Mouse (Mus musculus): ENCODE data around the gene Rheb. TPM values are rescaled to one million over a fixed set of nuclear protein-coding genes. Genes with fewer than 3 reads are reported as not detected.
"Not testable (repeated sequence)": the region's sequence is repeated elsewhere in the genome, so short reads cannot be mapped to it uniquely, and the experiment has no call there.

The Rheb gene
- total RNA-seq, 2 experiments from 2014 or later: 121 to 123 TPM

DNA sequence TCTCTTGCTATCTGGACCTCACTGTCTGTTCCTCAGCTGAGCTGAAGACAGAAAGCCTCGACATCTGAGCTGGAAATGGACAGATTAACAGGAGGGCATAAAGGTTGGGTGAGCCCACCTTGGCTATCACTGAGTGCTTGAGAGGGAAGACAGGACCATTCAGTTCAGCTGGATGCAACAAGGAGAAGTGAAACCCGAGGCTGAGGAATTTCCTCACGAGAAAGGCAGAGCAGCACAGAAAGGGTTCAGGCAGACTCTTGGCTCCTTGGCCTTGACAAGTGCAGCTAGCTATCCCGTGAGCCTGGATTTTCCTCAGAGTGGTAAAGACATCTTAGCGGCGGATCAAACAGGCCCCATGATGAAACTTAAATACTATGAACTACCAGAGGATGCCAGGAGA, 37.2 kb downstream of the Rheb start:
- no peak for DNase-seq (ENCODE audit: extremely low spot score in 1 of 2, low spot score in 2 of 2)
- intact Hi-C loops (cut with DNase I): no loop called here

DNA sequence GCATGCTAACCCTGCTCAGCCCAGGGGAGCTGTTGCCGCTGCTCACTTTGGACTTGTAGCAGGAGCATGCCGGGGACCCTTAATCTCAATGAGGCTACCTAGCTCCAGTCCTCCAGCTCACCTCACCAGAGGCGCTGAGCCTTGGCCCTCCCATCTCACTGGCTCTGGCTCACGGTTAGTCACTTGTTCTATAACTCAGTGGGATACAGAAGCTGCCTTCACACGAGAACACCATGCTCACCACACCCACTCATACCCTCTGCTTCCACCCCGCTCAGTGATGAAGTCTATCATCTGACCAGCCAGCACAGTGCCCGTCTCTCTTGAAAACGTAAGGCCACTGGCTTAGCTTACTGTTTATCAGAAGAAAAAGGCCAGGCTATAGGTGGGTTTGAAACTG, 37.8 kb downstream of the Rheb start:
- DNase-seq (ENCODE audit: extremely low spot score in 1 of 2, low spot score in 2 of 2): no peak
- intact Hi-C loops (cut with DNase I): no loop called here

DNA sequence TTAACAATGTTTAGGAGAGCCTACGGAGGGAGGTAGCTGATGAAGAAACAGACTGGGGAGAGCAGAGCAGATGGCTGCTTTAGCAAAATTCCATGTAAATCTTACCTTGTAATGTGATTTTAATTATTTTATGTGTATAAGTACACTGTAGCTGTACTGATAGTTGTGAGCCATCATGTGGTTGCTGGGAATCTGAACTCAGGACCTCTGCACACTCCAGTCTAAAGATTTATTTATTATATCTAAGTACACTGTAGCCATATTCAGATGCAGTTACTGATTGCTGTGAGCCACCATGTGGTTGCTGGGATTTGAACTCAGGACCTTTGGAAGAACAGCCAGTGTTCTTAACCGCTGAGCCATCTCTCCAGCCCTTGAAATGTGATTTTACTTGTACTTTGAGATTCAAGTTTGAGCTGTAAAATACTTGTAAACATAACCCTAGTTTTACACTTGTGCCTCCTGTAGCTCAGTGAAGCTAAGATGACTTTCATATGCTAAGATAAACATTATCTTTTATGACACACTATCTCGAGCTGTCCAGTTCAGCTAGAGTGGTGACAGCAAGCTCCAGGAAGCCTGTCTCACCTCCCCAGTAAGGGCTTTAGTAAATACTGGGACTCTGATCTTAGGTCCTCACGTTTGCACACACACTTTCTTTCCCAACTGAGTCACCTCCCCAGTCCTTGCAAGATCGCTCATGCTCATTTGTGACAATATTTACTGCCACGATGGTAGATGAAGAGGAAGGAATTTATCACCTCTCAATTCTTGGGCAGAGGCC, 40.4 kb downstream of the Rheb start:
- intact Hi-C loops (cut with DNase I): no loop called here

DNA sequence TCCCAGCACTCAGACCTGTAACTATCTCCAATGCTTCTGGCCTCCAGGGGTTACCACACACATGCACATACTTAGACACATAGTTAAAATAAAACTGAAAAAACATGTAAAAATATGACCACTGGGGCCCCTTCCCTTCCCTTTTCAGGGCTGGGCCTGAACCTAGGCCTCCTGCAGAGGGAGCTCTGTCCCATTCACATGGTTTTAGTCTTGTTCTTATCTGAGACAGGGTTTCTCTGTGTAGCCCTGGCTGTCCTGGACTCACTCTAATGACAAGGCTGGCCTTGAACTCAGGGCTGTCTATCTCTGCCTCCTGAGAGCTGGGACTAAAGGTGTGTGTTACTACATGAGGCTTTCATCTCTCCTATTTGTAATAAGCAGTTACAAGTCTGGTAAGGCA, 42.0 kb downstream of the Rheb start:
- DNase-seq (ENCODE audit: extremely low spot score in 1 of 2, low spot score in 2 of 2): no peak
- intact Hi-C loops (cut with DNase I): no loop called here

More for the DNA sequence above, 40.4 kb downstream of the Rheb start:
- no peak for DNase-seq (ENCODE audit: extremely low spot score in 1 of 2, low spot score in 2 of 2)

DNA sequence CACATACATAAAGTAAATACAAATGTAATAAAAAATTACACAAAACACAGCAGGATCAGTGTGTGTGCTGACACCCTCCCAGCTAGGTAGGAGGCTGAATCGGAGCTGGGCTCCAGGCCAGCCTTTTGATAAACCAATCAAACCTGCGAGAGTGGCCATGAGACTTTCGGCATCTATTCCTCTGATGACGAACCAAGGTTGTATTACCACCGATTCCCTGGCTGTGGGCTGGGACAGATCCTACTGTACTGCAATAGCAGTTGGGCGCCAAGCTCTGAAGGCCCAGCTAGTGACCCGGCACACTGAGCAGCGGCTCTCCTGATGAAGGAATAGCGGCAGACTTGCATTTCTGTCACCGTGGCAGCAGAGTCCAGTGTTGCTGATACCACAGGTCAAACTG, 43.8 kb downstream of the Rheb start:
- intact Hi-C loops (cut with DNase I): no loop called here
- no peak for DNase-seq (ENCODE audit: extremely low spot score in 1 of 2, low spot score in 2 of 2)

DNA sequence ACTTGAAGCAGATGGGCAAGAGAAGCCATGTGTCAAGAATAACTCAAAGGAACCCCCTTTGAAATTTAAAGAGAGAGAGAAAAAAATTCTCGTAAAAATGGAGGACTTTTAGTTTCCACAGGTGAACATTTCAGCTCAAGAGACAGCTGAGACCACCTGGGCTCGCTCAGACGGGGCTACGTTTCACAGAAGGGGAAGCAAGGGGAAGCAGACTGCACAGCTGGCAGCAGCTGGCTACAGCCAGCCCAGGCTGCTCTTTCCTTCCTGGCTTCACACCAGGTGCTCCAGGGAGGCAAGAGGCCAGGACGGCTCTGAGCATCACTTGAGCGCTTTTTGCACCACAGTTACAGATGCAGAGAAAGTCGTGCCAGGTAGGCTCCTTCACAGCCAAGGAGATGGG, 44.6 kb downstream of the Rheb start:
- intact Hi-C loops (cut with DNase I): no loop called here
- no peak for DNase-seq (ENCODE audit: extremely low spot score in 1 of 2, low spot score in 2 of 2)

DNA sequence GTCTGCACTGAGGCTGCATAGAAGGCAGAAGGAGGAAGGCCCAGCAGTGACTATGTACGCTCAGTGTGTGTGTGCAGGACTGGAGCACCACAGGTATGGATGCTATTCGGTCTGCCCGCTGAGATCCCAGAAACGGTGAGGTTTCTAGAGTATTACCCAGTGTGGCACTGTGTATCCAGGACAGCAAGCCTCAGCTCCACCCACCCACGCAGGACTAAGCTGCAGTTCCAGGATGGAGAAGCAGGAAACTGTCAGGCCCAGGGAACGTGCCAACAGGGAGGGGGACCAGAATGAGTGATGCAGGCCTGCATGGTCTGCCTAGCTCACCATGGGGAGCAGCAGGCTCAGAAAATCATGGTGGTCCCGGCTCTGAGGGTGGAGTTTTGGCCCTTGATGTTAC, 49.5 kb downstream of the Rheb start:
- intact Hi-C loops (cut with DNase I): no loop called here
- no peak for DNase-seq (ENCODE audit: extremely low spot score in 1 of 2, low spot score in 2 of 2)

DNA sequence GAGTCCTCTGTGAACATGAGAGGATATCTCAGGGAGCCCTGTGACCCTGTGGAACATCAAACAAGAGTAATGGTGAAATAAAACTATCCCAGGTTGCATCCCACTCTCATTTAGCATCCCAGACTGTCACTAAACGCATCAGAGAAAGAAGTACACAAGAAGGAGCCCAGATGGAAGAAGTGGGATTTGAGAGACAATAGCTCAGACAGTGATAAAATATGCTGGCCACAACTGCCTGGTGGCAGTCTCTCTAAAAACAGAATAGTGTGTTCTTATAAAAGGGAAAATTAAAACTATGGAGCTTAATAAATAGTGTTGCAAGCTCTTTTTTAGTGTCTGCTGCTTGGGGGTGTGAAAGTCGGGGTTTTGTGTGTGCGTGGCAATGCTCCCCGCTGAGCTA, 59.5 kb downstream of the Rheb start:
- DNase-seq (ENCODE audit: extremely low spot score in 1 of 2, low spot score in 2 of 2): no peak
- intact Hi-C loops (cut with DNase I): loop anchor here (5.0 to 10.0 kb wide), 2 partner anchors 111 to 232 kb away; no protein-coding TSS in a partner anchor

DNA sequence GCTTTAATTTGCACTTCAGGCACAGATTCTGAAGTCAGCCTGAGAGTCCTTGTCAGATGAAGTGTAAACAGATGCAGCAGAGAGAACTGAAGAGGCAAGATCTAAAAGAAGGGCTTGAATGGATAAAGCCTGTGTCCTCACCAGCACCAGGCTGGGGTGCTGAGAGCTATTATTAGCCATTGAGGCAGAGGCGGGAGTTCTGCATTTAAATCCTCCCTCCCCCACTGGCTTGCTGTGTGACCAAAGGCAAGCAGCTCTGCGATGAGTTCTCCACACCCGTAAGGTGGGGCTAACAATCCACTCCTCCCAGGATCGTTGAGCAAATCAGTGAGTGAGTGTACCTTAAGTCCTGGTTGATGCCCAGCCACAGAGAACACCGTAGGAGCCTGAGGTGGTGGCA, 61.4 kb downstream of the Rheb start:
- intact Hi-C loops (cut with DNase I): loop anchor here (5.0 to 10.0 kb wide), 2 partner anchors 109 to 234 kb away; no protein-coding TSS in a partner anchor
- peak; percentile 66 to 68 for DNase-seq (ENCODE audit: extremely low spot score in 1 of 2, low spot score in 2 of 2)

DNA sequence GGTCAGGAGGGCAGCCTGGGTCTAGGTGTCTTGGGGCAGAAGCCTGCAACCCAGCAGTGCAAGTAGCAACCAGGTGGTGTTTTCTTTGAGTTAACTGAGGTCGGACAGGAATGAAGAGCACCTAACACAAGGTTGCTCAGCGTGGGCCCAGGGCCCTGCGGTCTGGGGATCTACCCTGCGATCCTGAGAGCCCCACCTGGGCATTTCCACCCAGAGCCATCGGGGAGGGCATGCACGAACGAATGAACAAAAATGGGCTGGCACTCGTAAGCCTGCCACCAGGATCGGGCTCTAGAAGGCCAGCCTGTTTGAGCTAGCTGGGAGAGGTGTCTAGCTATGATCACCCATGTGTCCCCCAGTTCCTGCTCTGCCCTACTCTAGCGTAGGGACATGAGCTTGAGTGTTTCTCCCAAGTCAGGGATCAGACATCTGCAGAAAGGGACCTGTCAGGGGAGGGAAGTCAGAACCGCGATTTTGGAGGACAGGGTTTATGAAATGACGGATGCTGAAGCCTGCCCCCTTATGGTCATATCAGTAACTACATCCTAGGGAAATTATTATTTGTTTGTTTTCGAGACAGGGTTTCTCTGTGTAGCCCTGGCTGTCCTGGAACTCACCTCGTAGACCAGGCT, 62.4 kb downstream of the Rheb start:
- no peak for DNase-seq (ENCODE audit: extremely low spot score in 1 of 2, low spot score in 2 of 2)
- intact Hi-C loops (cut with DNase I): loop anchor here (5.0 to 10.0 kb wide), 2 partner anchors 108 to 235 kb away; no protein-coding TSS in a partner anchor

DNA sequence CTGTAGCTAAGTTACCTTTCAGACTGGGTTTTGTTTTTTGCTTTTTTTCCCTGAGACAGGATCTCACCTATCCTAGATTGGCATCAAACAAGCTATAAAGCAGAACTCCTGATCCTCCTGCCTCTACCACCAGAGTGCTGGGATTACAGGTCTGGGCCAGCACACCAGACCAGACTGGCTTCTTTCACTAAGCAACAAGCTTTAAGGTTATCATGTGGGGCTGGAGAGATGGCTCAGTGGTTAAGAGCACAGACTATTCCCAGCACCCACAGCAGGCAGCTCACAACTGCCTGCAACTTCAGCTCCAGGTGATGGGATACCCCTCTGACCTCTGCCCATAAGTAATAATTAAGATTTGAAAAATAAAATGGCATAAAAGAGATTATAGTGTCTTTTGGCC, 63.1 kb downstream of the Rheb start:
- DNase-seq (ENCODE audit: extremely low spot score in 1 of 2, low spot score in 2 of 2): no peak
- intact Hi-C loops (cut with DNase I): no loop called here

DNA sequence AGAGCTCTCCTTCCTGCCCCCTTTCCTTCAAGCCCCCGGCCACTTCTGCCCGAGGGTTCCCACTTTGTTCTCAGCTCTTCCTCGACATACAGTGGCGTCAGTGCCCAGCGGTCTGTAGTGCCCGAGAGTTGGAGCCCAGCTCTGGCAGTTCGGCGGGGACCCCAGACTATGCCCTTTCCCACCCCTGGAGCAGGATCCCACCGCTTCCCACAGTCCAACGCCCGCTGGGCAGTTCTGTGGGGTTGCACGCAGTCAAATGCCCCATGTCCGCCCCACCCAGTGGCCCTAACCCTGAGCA, 63.6 kb downstream of the Rheb start:
- no peak for DNase-seq (ENCODE audit: extremely low spot score in 1 of 2, low spot score in 2 of 2)
- intact Hi-C loops (cut with DNase I): no loop called here

DNA sequence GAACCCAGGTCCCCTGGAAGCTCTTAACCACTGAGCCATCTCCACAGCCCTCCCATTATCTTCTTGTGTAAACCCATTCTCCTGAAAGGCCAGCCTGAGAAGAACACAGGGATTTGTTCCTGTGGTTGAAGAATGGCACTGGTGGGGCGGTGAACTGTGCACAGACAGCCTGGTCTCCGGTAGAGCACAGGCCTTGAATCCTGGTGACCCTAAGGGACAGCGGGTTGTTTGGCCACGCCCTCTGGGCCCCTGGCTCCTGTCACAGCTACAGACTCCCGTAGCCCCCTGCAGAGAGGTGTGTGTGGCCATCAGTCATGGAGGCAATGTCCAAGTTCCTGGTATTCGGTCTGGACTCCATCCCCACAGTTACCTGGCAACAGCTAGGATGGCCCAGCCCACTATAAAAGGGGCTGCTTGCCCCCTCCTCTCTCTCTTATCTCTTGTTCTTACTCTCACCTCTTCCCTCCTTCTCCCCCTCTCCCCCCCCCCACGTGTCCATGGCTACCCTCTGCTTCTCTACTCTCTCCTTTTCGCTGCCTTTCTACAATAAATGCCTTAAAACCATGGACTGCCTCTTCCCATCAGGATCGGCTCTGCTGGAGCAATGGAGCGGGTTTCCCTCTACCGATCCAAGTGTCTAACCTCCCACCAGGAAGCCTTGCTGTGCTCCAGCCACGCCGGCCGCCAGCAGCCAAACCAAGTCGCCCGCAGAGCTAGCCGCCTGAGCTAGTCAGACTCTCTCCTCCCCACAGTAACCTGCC, 64.2 kb downstream of the Rheb start:
- intact Hi-C loops (cut with DNase I): no loop called here
- no peak for DNase-seq (ENCODE audit: extremely low spot score in 1 of 2, low spot score in 2 of 2)

DNA sequence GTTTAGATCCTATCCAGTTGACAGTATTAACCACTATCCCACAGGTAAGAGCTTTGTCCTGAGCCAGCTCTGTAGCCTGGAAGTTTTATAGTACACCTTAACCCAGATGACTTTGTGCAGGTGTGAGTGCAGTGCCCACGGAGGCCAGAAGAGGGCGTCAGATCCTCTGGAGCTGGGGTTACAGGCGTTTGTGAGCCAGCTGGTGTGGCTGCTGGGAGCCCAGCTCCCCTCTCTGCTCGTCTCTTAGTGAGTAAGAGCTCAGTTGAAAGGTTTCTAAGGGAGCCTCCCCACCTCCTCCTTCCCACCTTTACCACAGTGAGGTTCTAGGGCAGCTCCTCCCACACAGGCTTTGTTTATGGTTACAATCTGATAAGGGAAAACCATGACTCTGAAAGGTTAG, 65.7 kb downstream of the Rheb start:
- DNase-seq (ENCODE audit: extremely low spot score in 1 of 2, low spot score in 2 of 2): no peak
- intact Hi-C loops (cut with DNase I): no loop called here

DNA sequence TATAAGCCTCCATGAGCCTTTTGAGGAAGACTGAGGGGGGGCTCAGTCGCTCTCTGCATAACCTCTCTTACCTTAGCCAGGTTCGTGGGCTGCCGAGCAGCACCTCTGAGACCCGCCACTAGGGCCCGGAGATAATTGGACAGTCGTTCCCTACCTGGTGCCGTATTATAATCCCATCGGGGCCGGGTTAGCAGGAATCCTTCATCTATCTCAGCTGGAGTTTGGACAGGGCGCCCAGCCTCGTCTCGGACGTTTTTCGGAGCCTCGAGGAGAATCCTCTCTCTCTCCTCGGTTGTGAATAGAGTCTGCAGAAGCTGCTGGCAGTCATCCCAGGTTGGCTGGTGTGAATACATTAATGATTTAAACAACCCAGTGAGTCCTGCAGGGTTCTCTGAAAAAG, 67.9 kb downstream of the Rheb start:
- DNase-seq (ENCODE audit: extremely low spot score in 1 of 2, low spot score in 2 of 2); intact Hi-C loops (cut with DNase I): not testable (repeated sequence)

DNA sequence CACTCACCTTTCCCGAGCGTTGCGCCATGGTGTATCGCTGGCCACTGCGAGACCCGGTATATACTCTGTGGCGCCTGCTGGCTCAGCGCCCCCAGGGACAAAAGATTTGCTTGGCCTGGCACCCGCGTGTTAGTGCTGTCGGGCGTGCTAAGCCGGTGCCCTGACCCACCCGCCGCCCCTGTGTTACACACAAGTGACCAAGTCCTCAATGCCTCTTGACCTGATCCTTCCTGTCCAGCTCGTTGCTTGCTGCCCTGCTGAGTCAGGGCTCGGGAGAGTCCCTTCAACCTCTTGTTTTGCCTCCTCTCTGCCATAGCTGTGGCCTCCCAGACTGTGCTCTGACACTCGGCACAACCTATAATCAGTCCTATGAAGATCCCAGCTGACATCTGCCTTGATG, 84.6 kb downstream of the Rheb start, which contains the start of gene Crygn:
Gene Crygn (minus strand): TSS at position 193 of the 400 bp plus-strand sequence.
- DNase-seq (ENCODE audit: extremely low spot score in 1 of 2, low spot score in 2 of 2): peak in 1 of 2 experiments; percentile 26
- intact Hi-C loops (cut with DNase I): no loop called here

DNA sequence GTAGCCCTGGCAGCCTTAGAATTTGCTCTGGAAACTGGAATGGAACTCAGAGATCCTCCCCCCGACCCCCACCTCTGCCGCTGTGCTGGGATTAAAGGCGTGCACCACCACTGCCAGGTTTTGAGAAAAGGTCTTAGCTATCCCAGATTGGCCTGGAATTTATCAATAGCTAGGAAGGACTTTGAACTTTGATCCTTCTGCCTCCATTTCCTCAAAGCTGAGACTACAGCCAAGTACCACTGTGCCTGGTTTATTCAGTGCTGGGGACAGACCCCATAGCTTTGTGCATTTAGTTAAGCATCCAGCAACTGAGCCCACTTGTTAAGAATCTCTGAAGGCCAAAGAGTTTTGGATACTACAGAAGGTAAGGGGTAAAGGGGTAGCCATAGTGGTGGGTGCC, 85.5 kb downstream of the Rheb start:
- peak in 1 of 2 experiments; percentile 10 for DNase-seq (ENCODE audit: extremely low spot score in 1 of 2, low spot score in 2 of 2)

More for the DNA sequence above, 85.5 kb downstream of the Rheb start:
- intact Hi-C loops (cut with DNase I): no loop called here
